Mouse (Mus musculus) ES-E14 (cell line): Measurements from ENCODE around the gene Tmem223.

Experiments
- HCFC1 ChIP-seq: IDR thresholded peaks from 2 replicates; pipeline ENCODE4 v1.6.1; 2012; ENCODE audit warnings: low read length, inconsistent platforms, borderline replicate concordance; ENCODE audit not compliant: insufficient read depth
- ZC3H11A ChIP-seq: IDR thresholded peaks from 2 replicates; pipeline ENCODE4 v1.6.1; 2012; ENCODE audit warnings: low read depth, mild to moderate bottlenecking, inconsistent platforms, low read length, borderline replicate concordance
- ZNF384 ChIP-seq: IDR thresholded peaks from 2 replicates; pipeline ENCODE4 v1.6.1; 2012; ENCODE audit warnings: low read depth, low read length, inconsistent platforms

- no peak for TF ChIP-seq ZC3H11A
- TF ChIP-seq ZNF384, result no peak
- TF ChIP-seq HCFC1, result no peak
Observed at GRCm38 (mm10) chr19:8818301-8818798, 47.6 kb downstream of the Tmem223 start.
